Mouse (Mus musculus) forebrain, postnatal 0 days (tissue): ENCODE data around the gene Setd5. TPM values are rescaled to one million over a fixed set of nuclear protein-coding genes. Genes with fewer than 3 reads are reported as not detected.

Experiments
- ATAC-seq: fragments of 200-750 bp; cut with Nextera tagmentation; 2 replicates; pipeline ENCODE4 v1.8.0; 2017; ENCODE audit warnings: mild to moderate bottlenecking, moderate library complexity
- DNase-seq: peaks from one replicate; pipeline ENCODE4 v3.0.0-alpha.2; 2015
- H3K27ac ChIP-seq: fragments of 300-500 bp; sonication (generic); 2 replicates; pipeline ENCODE4 v1.5.1; 2014; ENCODE audit warnings: low read depth, mild to moderate bottlenecking, antibody characterized with exemption, low read length, moderate library complexity, mixed read lengths
- H3K27me3 ChIP-seq: fragments of 300-500 bp; sonication (generic); 2 replicates; pipeline ENCODE4 v1.6.1; 2014; ENCODE audit warnings: mild to moderate bottlenecking, low read length, mixed read lengths; ENCODE audit not compliant: insufficient read depth
- H3K36me3 ChIP-seq: fragments of 300-500 bp; sonication (generic); 2 replicates; pipeline ENCODE4 v1.6.1; 2014; ENCODE audit warnings: mild to moderate bottlenecking, moderate library complexity; ENCODE audit not compliant: insufficient read depth
- H3K4me1 ChIP-seq: fragments of 300-500 bp; sonication (generic); 2 replicates; pipeline ENCODE4 v1.6.1; 2014; ENCODE audit warnings: antibody characterized with exemption; ENCODE audit not compliant: insufficient read depth
- H3K4me2 ChIP-seq: fragments of 300-500 bp; sonication (generic); 2 replicates; pipeline ENCODE4 v1.6.1; 2014; ENCODE audit warnings: low read depth, mild to moderate bottlenecking, moderate library complexity
- H3K4me3 ChIP-seq: fragments of 300-500 bp; sonication (generic); 2 replicates; pipeline ENCODE4 v1.5.1; 2014; ENCODE audit warnings: low read depth, low read length, mixed read lengths
- H3K9ac ChIP-seq: fragments of 300-500 bp; sonication (generic); 2 replicates; pipeline ENCODE4 v1.6.1; 2014; ENCODE audit warnings: mild to moderate bottlenecking
- H3K9me3 ChIP-seq: fragments of 300-500 bp; sonication (generic); 2 replicates; pipeline ENCODE4 v1.6.1; 2016; ENCODE audit warnings: low read length
- CTCF ChIP-seq: sonication (generic); IDR thresholded peaks from 2 replicates; pipeline ENCODE4 v1.5.1; 2016; ENCODE audit warnings: antibody characterized with exemption, control low read depth, low read depth
- WGBS: fragments of 180-500 bp; shearing (Covaris S2); extraction: QIAGEN DNeasy Blood & Tissue Kit; methylation state at CpG from one replicate; pipeline ENCODE4 v1.1.7; 2014; 5-methylcytosine and 5-hydroxymethylcytosine counted together
- polyA plus RNA-seq: library from polyadenylated mRNA; unstranded; fragments of >200 nt; fragmentation: Nextera tagmentation; extraction: Ambion mirVana; gene quantifications from 2 replicates; pipeline ENCODE4 v1.2.1, GENCODE M21; 2015
- total RNA-seq: library from RNA; depleted of rRNA; stranded (reverse); fragments of >200 nt; gene quantifications from 2 replicates; pipeline ENCODE4 v1.2.3, GENCODE M21; 2014; rRNA removed

Setd5 gene
- 75.8 and 103 TPM in 2 replicates for total RNA-seq
- 30.8 and 48.6 TPM in 2 replicates for polyA plus RNA-seq

DNA sequence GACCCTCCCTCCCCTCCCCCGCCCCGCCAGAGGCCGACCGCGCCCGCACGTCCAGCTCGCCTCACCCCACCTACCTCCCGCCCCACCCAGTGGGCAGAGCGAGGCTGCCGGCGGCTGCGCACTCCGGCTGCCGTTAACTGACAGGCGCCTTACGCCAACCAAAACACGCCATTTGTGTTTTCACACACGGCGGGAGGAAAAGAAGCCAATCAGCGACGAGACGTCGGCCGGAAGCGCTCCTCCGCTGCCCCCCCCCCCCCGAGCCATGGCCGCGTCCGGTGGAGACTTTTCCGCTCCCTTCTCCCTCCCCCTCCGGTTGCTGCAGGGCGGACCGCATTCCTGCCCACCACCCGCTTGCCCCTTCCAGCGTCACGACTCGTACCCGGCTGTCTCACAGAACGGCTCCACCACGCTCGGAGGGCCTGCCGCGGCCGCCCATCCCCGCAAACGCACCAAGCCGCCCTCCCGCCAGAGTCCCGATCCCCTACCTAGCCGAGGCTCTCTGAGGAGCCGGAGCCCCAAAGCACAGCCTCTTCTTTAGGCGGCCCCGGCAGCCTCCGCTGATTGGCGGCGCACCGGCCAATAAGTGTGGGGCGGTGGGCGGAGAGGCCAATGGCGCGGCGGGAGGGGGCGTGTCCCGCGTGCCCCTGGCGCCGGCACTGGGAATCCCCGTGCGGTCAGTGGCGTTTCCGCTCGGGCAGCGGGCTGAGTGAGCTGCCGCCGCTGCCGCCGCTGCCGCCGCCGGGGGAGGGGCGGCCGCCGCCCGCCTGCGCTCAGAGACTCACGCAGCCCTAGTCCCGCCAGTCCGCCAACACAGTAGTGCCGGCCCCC, at the start of gene Setd5:
Gene Setd5 (plus strand): TSS at position 680 of the 831 bp plus-strand sequence.
- Histone ChIP-seq H3K9ac (peak within 1 kb of the TSS; percentile 97), H3K36me3 (no peaks in the 10 kb centered on the region), H3K27me3 (no peaks in the 10 kb centered on the region), H3K27ac (peak within 1 kb of the TSS; percentile 100), H3K9me3 (no peaks in the 10 kb centered on the region), H3K4me2 (peak within 1 kb of the TSS; percentile 96), H3K4me1 (peaks cover 21% of the 10 kb centered on the region), H3K4me3 (peak within 1 kb of the TSS; percentile 64)
- ATAC-seq: peak; percentile 92
- WGBS: 3% methylated on average over 62 of the region's 91 CpGs
- TF ChIP-seq CTCF: 0 out of 2 replicates have a peak, but pooled peaks have one; percentile 9
- peak; percentile 98 for DNase-seq

DNA sequence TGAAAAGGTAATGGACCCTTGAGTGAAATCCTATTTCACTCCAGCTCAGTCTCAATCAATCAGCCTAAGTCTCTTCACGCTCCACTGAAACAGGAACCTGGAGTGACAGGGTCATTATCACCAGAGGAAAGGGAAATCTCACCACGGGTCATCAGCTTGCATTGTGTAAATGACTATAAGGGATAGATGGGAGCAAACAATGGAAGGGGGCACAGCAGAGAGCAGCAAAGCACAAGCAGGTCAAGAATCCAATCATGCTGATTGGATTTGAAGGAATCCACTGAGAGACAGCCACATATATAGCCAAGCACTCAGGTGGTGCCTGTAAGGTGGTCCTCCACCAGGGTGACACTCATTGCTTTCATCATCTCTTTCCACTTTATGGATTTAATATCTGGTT, 49.7 kb upstream of the Setd5 start:
- no peak for ATAC-seq
- Histone ChIP-seq H3K9me3 (no peaks in the 10 kb centered on the region), H3K36me3 (no peaks in the 10 kb centered on the region), H3K4me3 (no peak overlapping the region), H3K27me3 (no peaks in the 10 kb centered on the region), H3K4me2 (no peak overlapping the region), H3K9ac (no peak overlapping the region), H3K4me1 (no peaks in the 10 kb centered on the region), H3K27ac (no peak overlapping the region)
- DNase-seq: no peak
- TF ChIP-seq CTCF: no peak
- 15% methylated on average over 2 of the region's 2 CpGs for WGBS

DNA sequence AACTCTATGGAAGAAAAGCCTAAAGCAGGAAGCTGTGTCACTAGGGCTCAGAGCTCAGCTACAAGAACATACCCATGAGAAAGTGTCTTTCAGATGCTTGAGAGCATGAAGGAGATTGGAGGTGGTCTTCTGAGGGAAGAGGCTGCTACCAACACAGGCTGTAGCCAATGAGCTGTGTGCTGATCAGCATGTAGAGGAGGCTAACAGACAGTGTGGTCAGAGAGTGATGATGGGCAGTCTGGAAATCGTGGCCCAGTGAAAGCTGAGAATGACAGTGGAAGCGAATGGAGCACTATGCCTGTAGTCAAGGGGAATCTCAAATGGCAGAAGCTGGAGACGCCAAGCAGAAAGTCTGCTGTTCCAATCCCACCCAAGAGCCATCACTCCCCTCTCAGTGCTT, 48.2 kb upstream of the Setd5 start:
- H3K27me3 ChIP-seq: no peaks in the 10 kb centered on the region
- 81% methylated on average over 3 of the region's 3 CpGs for WGBS
- DNase-seq (no peak), ATAC-seq (no peak)
- no peak for TF ChIP-seq CTCF
- H3K9ac ChIP-seq: no peak overlapping the region
- H3K9me3 ChIP-seq: no peaks in the 10 kb centered on the region
- H3K36me3 ChIP-seq: no peaks in the 10 kb centered on the region
- H3K27ac ChIP-seq: no peak overlapping the region
- H3K4me3 ChIP-seq: no peak overlapping the region
- no peaks in the 10 kb centered on the region for H3K4me1 ChIP-seq
- H3K4me2 ChIP-seq: no peak overlapping the region

DNA sequence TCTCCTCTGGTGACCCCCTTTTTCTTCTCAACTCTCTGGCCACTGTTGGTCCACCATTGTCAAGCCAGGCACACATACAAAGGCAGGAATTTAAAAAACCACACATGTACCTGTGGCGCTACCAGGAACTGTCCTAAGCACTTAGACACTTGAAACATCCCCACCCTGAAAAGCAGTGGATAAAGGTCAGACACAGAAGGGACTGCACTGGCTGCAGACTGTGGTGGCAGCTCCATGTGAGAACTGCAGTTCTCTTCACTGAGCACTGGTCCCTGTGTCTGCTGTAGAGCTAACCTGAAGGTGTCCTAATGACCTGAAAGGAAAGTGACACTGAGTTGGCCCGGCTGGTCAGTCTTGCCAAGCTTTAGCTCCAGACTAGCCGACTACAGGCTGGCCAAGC, 46.6 kb upstream of the Setd5 start:
- no peak overlapping the region for H3K4me2 ChIP-seq
- ATAC-seq: no peak
- TF ChIP-seq CTCF: no peak
- H3K4me3 ChIP-seq: no peak overlapping the region
- H3K36me3 ChIP-seq: no peaks in the 10 kb centered on the region
- no peak overlapping the region for H3K9ac ChIP-seq
- 84% methylated on average over 3 of the region's 3 CpGs for WGBS
- H3K9me3 ChIP-seq: no peaks in the 10 kb centered on the region
- no peaks in the 10 kb centered on the region for H3K27me3 ChIP-seq
- no peaks in the 10 kb centered on the region for H3K4me1 ChIP-seq
- DNase-seq: no peak
- no peak overlapping the region for H3K27ac ChIP-seq

DNA sequence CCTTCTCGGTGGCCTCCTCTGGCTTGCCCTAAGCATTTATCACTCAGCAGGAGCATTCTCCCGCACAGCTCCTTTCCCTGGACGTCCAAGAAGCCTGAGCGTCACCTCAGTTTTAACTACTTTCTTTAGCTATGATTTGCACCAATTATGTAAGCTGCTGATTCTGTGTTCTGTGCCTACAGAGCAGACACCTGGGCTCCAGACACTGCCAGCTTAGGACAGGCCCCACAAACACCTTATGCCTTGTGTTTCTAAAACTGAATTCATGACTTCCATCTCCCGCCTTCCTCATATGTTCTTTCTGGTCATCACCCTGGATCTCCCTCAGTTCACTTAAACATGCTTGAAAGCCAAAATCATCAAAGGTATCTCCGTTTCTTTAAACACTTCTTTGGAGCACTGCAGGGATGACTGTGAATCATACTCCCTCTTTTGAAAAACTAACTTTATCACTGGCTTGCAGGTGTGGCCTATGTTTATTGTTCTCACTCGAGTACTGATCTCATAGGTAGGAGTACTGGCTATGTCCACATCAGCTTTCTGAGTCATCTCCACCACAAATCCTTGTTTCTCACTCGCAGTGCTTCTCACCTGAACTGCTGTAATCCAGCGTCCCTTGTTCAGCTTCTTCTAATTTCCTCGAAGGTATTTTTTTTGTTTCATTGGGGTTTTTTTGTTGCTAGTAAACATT, 46.0 kb upstream of the Setd5 start:
- no peak overlapping the region for H3K4me2 ChIP-seq
- no peak overlapping the region for H3K4me3 ChIP-seq
- H3K27ac ChIP-seq: no peak overlapping the region
- no peak overlapping the region for H3K9ac ChIP-seq
- TF ChIP-seq CTCF: no peak
- WGBS: 82% methylated on average over 10 of the region's 10 CpGs
- ATAC-seq (no peak), DNase-seq (no peak)
- no peaks in the 10 kb centered on the region for H3K27me3 ChIP-seq
- no peaks in the 10 kb centered on the region for H3K36me3 ChIP-seq
- H3K9me3 ChIP-seq: no peaks in the 10 kb centered on the region
- H3K4me1 ChIP-seq: no peaks in the 10 kb centered on the region

DNA sequence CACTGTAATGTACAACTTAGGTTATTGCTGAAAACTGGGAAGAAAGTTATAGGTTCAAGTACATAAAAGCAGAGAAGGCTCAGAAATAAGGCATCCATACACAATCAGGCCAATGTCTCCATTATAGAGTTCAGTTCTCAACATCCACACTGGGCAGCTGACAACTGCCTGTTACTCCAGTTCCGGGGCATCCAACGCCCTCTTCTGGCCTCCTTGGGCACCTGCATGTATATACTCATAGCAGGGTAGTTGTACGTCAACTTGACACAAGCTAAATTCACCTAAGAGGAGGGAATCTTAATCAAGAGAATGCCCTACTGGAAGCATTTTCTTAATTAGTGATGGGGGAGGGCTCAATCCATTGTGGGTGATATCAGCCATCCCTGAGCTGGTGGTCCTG, 45.0 kb upstream of the Setd5 start:
- Histone ChIP-seq H3K4me1 (no peaks in the 10 kb centered on the region), H3K36me3 (no peaks in the 10 kb centered on the region), H3K9me3 (no peaks in the 10 kb centered on the region), H3K27ac (no peak overlapping the region), H3K4me2 (no peak overlapping the region), H3K4me3 (no peak overlapping the region), H3K9ac (no peak overlapping the region), H3K27me3 (no peaks in the 10 kb centered on the region)
- TF ChIP-seq CTCF: no peak
- 68% methylated on average over 3 of the region's 3 CpGs for WGBS
- ATAC-seq (no peak), DNase-seq (no peak)

DNA sequence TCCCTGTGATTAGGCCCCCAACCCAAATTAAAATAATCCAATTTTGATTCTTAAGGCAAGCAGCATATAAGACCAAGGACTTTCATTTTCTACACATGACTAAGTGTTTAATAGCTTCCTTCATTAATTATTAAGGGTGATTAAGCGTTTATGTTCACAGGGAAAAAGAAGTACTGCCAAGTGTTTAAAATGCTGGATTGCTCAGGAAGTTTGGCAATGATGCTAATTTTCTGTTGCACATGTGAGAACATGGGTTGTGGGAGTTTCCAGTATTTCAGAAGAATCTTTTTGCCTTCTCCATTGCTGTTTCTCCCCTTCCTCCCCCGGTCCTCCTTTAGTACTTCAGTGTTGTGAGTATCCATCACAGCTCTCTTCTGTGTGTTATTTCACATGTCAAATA, 44.0 kb upstream of the Setd5 start:
- DNase-seq (no peak), ATAC-seq (no peak)
- Histone ChIP-seq H3K9me3 (no peaks in the 10 kb centered on the region), H3K4me3 (no peak overlapping the region), H3K4me2 (no peak overlapping the region), H3K27me3 (no peaks in the 10 kb centered on the region), H3K36me3 (no peaks in the 10 kb centered on the region), H3K9ac (no peak overlapping the region), H3K27ac (no peak overlapping the region), H3K4me1 (no peaks in the 10 kb centered on the region)
- WGBS: 76% methylated on average over 2 of the region's 2 CpGs
- no peak for TF ChIP-seq CTCF
